Mouse (Mus musculus) olfactory bulb, adult 2 months (tissue): ENCODE data around the gene Cldn5.

Source experiments
- CTCF ChIP-seq: fragments of 200-500 bp; IDR thresholded peaks from 2 replicates; pipeline ENCODE4 v1.5.1; 2012; ENCODE audit warnings: low read depth, mild to moderate bottlenecking, low read length, moderate library complexity; ENCODE audit not compliant: insufficient read depth
- POLR2A ChIP-seq: fragments of 200-500 bp; IDR thresholded peaks from 2 replicates; pipeline ENCODE4 v1.6.1; 2012; ENCODE audit warnings: mild to moderate bottlenecking, low read depth, low read length, moderate library complexity; ENCODE audit not compliant: insufficient read depth

- TF ChIP-seq POLR2A, result no peak
- no peak for TF ChIP-seq CTCF
These were observed 32.4 kb downstream of the Cldn5 start for GRCm38 (mm10) chr16:18809001-18809400.
